Mouse (Mus musculus) testis, adult 2 months (tissue): ENCODE results near the gene C530008M17Rik. TPM values are rescaled to one million over a fixed set of nuclear protein-coding genes. Genes with fewer than 3 reads are reported as not detected.

Experiments used
- H3K27ac ChIP-seq: fragments of 200-500 bp; 2 replicates; pipeline ENCODE4 v1.5.1; 2012; ENCODE audit warnings: low read depth, low read length; ENCODE audit not compliant: control insufficient read depth, insufficient read depth
- H3K27me3 ChIP-seq: fragments of 200-500 bp; 2 replicates; pipeline ENCODE4 v1.6.1; 2012; ENCODE audit warnings: mild to moderate bottlenecking, low read length, moderate library complexity; ENCODE audit not compliant: control insufficient read depth, insufficient read depth
- H3K36me3 ChIP-seq: fragments of 200-500 bp; 2 replicates; pipeline ENCODE4 v1.6.1; 2012; ENCODE audit warnings: mild to moderate bottlenecking, low read length; ENCODE audit not compliant: control insufficient read depth, insufficient read depth
- H3K4me1 ChIP-seq: fragments of 200-500 bp; 2 replicates; pipeline ENCODE4 v1.6.1; 2012; ENCODE audit warnings: low read length; ENCODE audit not compliant: control insufficient read depth, insufficient read depth
- H3K4me3 ChIP-seq: fragments of 200-500 bp; 2 replicates; pipeline ENCODE4 v1.5.1; 2012; ENCODE audit warnings: low read depth, mild to moderate bottlenecking, low read length, moderate library complexity, mixed read lengths; ENCODE audit not compliant: control insufficient read depth
- CTCF ChIP-seq: fragments of 200-500 bp; IDR thresholded peaks from 2 replicates; pipeline ENCODE4 v1.5.1; 2012; ENCODE audit warnings: low read depth, mild to moderate bottlenecking, inconsistent platforms, low read length, moderate library complexity; ENCODE audit not compliant: control insufficient read depth, insufficient read depth, insufficient replicate concordance
- POLR2A ChIP-seq: fragments of 200-500 bp; IDR thresholded peaks from 2 replicates; pipeline ENCODE4 v1.6.1; 2012; ENCODE audit warnings: low read depth, mild to moderate bottlenecking, inconsistent platforms, low read length, moderate library complexity; ENCODE audit not compliant: control insufficient read depth
- polyA plus RNA-seq: library from polyadenylated mRNA; depleted of rRNA; stranded (reverse); fragments of >200 nt; gene quantifications from 2 replicates; pipeline ENCODE4 v1.2.3, GENCODE M21; 2012

Gene C530008M17Rik
- polyA plus RNA-seq, 1 experiment: 187 TPM

DNA sequence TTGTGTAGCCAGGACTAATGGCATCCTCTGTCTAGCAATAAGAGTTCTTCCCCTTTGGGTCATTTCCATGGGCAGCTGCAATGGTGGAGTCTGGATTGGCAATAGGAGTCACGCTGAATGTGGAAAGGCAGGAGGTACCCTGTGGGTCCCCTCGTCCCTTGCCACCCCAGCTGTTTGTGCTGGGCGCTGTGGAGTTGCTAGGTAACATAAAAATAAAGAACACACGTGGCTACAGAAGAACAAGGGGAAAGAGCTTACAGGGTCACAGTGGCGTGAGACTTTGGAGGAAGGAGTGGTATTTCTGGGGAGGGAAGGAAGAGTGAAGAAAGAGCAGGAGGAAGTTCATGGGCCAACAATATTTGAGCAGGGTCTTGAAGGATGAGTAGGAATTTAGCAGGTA is 11.8 kb downstream of the C530008M17Rik start:
- no peaks in the 10 kb centered on the region for H3K27me3 ChIP-seq
- no peaks in the 10 kb centered on the region for H3K36me3 ChIP-seq
- no peak overlapping the region for H3K27ac ChIP-seq
- TF ChIP-seq POLR2A: no peak
- no peaks in the 10 kb centered on the region for H3K4me1 ChIP-seq
- H3K4me3 ChIP-seq: no peak overlapping the region

DNA sequence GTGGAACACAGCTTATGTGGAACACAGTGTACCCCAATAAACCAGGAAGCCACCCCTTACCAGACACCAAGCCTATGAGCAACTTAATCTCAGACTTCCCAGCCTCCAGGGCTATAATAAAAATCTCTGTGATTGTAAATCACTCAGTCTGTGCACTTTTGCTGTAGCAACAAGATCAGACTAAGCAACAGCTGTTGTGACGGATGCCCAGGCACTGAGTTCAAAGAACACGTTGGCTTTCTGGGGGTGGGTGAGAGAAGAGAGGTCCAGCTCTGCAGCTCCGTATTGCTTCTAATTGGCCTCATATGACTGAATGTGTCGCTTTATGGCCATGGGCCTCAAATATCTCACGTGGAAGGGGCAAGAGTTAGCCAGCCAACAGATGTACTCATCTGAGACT is 12.2 kb downstream of the C530008M17Rik start:
- H3K27ac ChIP-seq: no peak overlapping the region
- TF ChIP-seq POLR2A (no peak), CTCF (no peak)
- H3K4me3 ChIP-seq: no peak overlapping the region
- no peaks in the 10 kb centered on the region for H3K4me1 ChIP-seq
- H3K27me3 ChIP-seq: no peaks in the 10 kb centered on the region
- H3K36me3 ChIP-seq: no peaks in the 10 kb centered on the region

DNA sequence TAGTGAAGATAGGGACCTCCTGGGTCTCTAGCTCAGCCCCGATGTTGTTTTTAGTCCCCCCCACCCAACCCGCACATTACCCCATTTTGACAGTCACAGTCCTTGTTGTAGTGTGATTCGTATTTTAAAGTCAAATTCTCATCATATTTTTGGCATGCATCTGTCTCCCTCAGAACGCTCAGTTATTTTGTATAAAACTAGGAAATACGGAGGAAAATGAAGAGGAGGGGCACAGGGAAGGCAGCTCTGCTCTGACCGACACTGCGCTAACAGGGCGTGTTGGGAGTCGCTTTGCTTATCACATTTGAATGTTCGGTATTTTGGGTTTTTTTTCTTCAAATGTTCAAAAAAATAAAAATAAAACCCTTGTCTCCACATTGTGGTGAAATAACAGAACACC is 13.9 kb downstream of the C530008M17Rik start:
- H3K4me1 ChIP-seq: peaks cover 3% of the 10 kb centered on the region
- H3K27me3 ChIP-seq: no peaks in the 10 kb centered on the region
- no peaks in the 10 kb centered on the region for H3K36me3 ChIP-seq
- no peak overlapping the region for H3K4me3 ChIP-seq
- no peak overlapping the region for H3K27ac ChIP-seq
- TF ChIP-seq CTCF (no peak), POLR2A (no peak)

DNA sequence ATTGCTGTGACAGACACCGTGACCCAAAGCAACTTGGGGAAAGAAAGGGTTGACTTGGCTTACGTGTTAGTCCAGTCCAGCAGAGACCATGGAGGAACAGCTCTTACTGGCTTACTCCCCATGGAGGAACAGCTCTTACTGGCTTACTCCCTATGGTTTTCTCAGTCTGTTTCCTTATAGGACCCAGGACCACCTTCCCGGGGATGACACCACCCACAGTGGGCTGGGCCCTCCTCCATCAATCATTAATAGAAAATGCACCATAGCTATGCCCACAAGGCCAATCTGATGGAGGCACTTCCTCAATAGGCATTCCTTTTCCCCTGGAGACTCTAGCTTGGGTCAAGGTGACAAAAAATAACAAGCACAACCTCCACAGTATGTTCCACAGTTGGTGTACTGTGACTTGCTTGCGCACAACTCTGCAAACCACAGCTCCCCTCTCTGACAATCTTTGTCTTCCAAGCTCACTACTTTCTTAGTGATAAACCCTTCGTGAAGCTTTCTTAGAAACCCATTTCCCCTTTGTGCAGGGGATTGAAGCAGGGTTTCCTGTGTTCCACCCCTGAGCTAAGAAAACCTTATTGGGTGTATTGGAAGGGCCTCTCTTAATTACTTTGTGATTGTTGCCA is 17.8 kb downstream of the C530008M17Rik start:
- Histone ChIP-seq H3K27ac (no peak overlapping the region), H3K36me3 (no peaks in the 10 kb centered on the region), H3K4me1 (peaks cover 6% of the 10 kb centered on the region), H3K4me3 (peak overlapping the region; percentile 3; the same call in 1 of the 2 replicates), H3K27me3 (no peaks in the 10 kb centered on the region)
- TF ChIP-seq POLR2A: no peak
- no peak for TF ChIP-seq CTCF

DNA sequence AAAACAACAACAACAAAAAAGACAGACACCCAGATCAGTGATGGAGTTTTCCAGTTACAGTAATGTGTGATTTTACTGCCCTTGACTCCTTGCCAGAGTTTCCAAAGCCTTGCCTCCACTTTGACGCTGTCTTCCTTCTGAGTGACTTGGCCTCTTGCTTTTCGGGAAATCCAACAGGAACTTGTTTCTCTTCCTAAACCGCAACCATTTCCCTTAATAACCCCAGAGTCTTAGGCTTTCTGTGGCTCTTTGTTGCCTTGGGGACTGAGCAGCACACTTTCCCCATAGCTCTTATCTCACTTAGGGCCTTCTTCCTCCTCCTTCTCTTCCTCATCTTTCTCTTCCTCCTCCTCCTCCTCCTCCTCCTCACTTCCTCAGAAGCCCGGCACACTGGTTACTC is 19.1 kb downstream of the C530008M17Rik start:
- no peaks in the 10 kb centered on the region for H3K27me3 ChIP-seq
- peak overlapping the region; percentile 74 for H3K4me3 ChIP-seq
- no peak overlapping the region for H3K27ac ChIP-seq
- H3K4me1 ChIP-seq: peaks cover 6% of the 10 kb centered on the region
- no peaks in the 10 kb centered on the region for H3K36me3 ChIP-seq
- TF ChIP-seq CTCF: no peak
- TF ChIP-seq POLR2A: no peak

DNA sequence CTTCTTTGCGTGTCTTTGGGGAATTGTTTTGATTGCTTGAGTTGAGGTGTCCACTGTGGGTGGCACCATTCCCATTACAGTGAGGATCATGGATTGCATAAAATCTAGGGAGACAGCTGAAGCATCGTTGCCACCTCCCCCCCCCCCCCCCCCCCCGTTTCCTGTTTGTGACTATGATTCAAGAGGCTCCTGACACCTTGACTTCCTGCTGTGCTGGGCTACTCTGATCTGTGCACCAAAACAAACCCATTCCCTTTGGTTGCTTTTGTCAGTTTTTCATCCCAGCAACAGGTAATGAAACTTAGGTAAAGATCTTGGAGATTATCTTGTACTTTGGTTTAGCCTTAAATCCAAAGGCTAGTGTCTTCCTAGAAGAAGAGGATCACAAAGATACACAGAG is 24.6 kb downstream of the C530008M17Rik start:
- no peak overlapping the region for H3K27ac ChIP-seq
- no peak for TF ChIP-seq POLR2A
- TF ChIP-seq CTCF: no peak
- no peaks in the 10 kb centered on the region for H3K36me3 ChIP-seq
- H3K27me3 ChIP-seq: no peaks in the 10 kb centered on the region
- H3K4me3 ChIP-seq: peak overlapping the region; percentile 32; the same call in 1 of the 2 replicates
- no peaks in the 10 kb centered on the region; the same call in 1 of the 2 replicates for H3K4me1 ChIP-seq

DNA sequence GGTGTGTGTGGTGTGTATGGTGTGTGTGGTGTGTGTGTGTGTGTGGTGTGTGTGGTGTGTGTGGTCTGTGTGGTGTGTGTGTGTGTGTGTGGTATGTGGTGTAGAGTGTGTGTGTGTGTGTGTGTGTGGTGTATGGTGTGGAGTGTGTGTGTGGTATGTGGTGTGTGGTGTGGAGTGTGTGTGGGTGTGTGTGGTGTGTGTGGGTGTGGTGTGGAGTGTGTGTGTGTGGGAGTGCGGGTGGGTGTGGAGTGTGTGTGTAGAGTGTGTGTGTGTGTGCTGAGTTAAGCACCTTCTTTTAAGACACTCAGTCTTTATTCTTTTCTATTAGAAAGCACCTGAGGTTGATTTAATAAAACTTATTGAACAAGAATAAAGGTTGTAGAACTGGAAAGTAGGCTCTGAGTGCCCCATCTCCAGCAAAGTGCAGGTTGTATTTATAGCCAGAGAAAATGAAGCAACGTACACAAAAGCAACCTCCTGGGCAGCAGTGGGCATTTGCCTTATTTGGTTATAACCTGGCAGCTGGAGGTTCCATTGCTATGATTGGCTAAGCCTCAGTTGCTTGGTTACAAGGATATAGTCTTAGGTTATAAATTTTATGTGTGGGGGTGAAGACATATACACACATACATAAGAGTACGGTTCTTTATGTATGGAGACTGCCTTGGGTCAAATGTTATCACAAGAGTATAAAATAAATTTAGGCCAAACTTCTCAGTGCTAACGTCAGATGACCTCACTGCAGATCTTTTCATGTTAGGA is 25.8 kb downstream of the C530008M17Rik start:
- H3K36me3 ChIP-seq: no peaks in the 10 kb centered on the region
- H3K4me3 ChIP-seq: peak overlapping the region; percentile 72
- no peaks in the 10 kb centered on the region for H3K27me3 ChIP-seq
- no peak overlapping the region for H3K27ac ChIP-seq
- TF ChIP-seq POLR2A: no peak
- no peak for TF ChIP-seq CTCF
- H3K4me1 ChIP-seq: no peaks in the 10 kb centered on the region; the same call in 1 of the 2 replicates
